Mouse (Mus musculus) liver, embryonic 14.5 days (tissue): Measurements from ENCODE around the gene Pde8b. TPM values are rescaled to one million over a fixed set of nuclear protein-coding genes. Genes with fewer than 3 reads are reported as not detected.

Experiments used
- ATAC-seq: fragments of 200-750 bp; cut with Nextera tagmentation; 2 replicates; pipeline ENCODE4 v1.8.0; 2017; ENCODE audit warnings: moderate number of reproducible peaks, mild to moderate bottlenecking, moderate library complexity; ENCODE audit not compliant: insufficient read depth
- DNase-seq, 3 experiments: peaks; one replicate each; pipeline ENCODE4 v3.0.0-alpha.2; 2012 to 2013; ENCODE audit warnings: low read depth in 3 of 3, low spot score in 3 of 3
- H3K27ac ChIP-seq: fragments of 300-500 bp; sonication (generic); 2 replicates; pipeline ENCODE4 v1.5.1; 2014; ENCODE audit warnings: moderate library complexity, mild to moderate bottlenecking, control low read depth, inconsistent platforms
- H3K27me3 ChIP-seq: fragments of 300-500 bp; sonication (generic); 2 replicates; pipeline ENCODE4 v1.6.1; 2014; ENCODE audit warnings: mild to moderate bottlenecking, low read length, moderate library complexity; ENCODE audit not compliant: control insufficient read depth, insufficient read depth
- H3K36me3 ChIP-seq: fragments of 300-500 bp; sonication (generic); replicated peaks from 2 replicates; pipeline ENCODE4 v1.6.1; 2014; ENCODE audit warnings: low read depth; ENCODE audit not compliant: control insufficient read depth, insufficient read depth
- H3K4me1 ChIP-seq, 2 experiments: fragments of 200-500 bp in 1 of 2; fragments of 300-500 bp in 1 of 2; sonication (generic) in 1 of 2; replicated peaks; 2 replicates each; pipeline ENCODE4 v1.6.1; 2012 to 2014; ENCODE audit warnings: antibody characterized with exemption in 1 of 2, inconsistent platforms in 1 of 2, low read length in 1 of 2; ENCODE audit not compliant: control insufficient read depth in 2 of 2, insufficient read depth in 2 of 2
- H3K4me2 ChIP-seq: fragments of 300-500 bp; sonication (generic); 2 replicates; pipeline ENCODE4 v1.6.1; 2014; ENCODE audit warnings: low read depth, mild to moderate bottlenecking, control low read depth, moderate library complexity
- H3K4me3 ChIP-seq, 2 experiments: fragments of 200-500 bp in 1 of 2; fragments of 300-500 bp in 1 of 2; sonication (generic) in 1 of 2; 2 replicates each; pipeline ENCODE4 v1.5.1; 2012 to 2014; ENCODE audit warnings: low read depth in 2 of 2, low read length in 2 of 2, mild to moderate bottlenecking in 2 of 2, control low read depth in 1 of 2, inconsistent platforms in 1 of 2, moderate library complexity in 1 of 2; ENCODE audit not compliant: insufficient read depth in 1 of 2
- H3K9ac ChIP-seq: fragments of 300-500 bp; sonication (generic); replicated peaks from 2 replicates; pipeline ENCODE4 v1.6.1; 2014; ENCODE audit warnings: mild to moderate bottlenecking, control low read depth, moderate library complexity
- H3K9me3 ChIP-seq: fragments of 300-500 bp; sonication (generic); 2 replicates; pipeline ENCODE4 v1.6.1; 2016; ENCODE audit warnings: low read length, mixed read lengths; ENCODE audit not compliant: control insufficient read depth
- CTCF ChIP-seq: IDR thresholded peaks from 2 replicates; pipeline ENCODE4 v1.5.1; 2016; ENCODE audit warnings: antibody characterized with exemption, low read depth, control low read depth
- EP300 ChIP-seq: IDR thresholded peaks from 2 replicates; pipeline ENCODE4 v1.6.1; 2016; ENCODE audit warnings: antibody characterized with exemption, low read depth
- WGBS: fragments of 180-500 bp; shearing (Covaris S2); extraction: QIAGEN DNeasy Blood & Tissue Kit; methylation state at CpG from one replicate; pipeline ENCODE4 v1.1.7; 2014; ENCODE audit not compliant: insufficient replicate concordance; 5-methylcytosine and 5-hydroxymethylcytosine counted together
- polyA plus RNA-seq, 2 experiments: library from polyadenylated mRNA; depleted of rRNA in 1 of 2; stranded (reverse) in 1 of 2; unstranded in 1 of 2; fragments of >200 nt; fragmentation: Nextera tagmentation in 1 of 2; extraction: Ambion mirVana in 1 of 2; gene quantifications; 2 replicates each; pipeline versions ENCODE4 v1.2.1 to v1.2.3; 2012 to 2014

The Pde8b gene
- polyA plus RNA-seq, 2 experiments = 0.37 to 0.40 TPM

- H3K27ac ChIP-seq = no peak overlapping the region
- no peak overlapping the region for H3K9ac ChIP-seq
- no peaks in the 10 kb centered on the region for H3K27me3 ChIP-seq
- ATAC-seq (no peak), DNase-seq (no peak)
- H3K36me3 ChIP-seq = no peaks in the 10 kb centered on the region
- 57% methylated on average over 2 of the region's 2 CpGs for WGBS
- no peaks in the 10 kb centered on the region for H3K4me1 ChIP-seq
- TF ChIP-seq CTCF (no peak), EP300 (no peak)
- no peak overlapping the region for H3K4me3 ChIP-seq
- H3K9me3 ChIP-seq = no peaks in the 10 kb centered on the region
- H3K4me2 ChIP-seq = no peak overlapping the region
These were observed 69.9 kb downstream of the Pde8b start for GRCm38 (mm10) chr13:95180208-95180607.

GRCm38 (mm10) chr13:95177326-95177725 lies 72.8 kb downstream of the Pde8b start:
- TF ChIP-seq CTCF (no peak), EP300 (no peak)
- ATAC-seq = no peak
- H3K36me3 ChIP-seq = no peaks in the 10 kb centered on the region
- no peak overlapping the region for H3K9ac ChIP-seq
- DNase-seq = no peak
- WGBS = 30% methylated on average over 9 of the region's 9 CpGs
- no peak overlapping the region for H3K4me3 ChIP-seq
- no peak overlapping the region for H3K4me2 ChIP-seq
- H3K9me3 ChIP-seq = no peaks in the 10 kb centered on the region
- H3K27ac ChIP-seq = no peak overlapping the region
- H3K27me3 ChIP-seq = no peaks in the 10 kb centered on the region
- H3K4me1 ChIP-seq = no peaks in the 10 kb centered on the region

GRCm38 (mm10) chr13:95176399-95176798 lies 73.7 kb downstream of the Pde8b start:
- TF ChIP-seq CTCF (no peak), EP300 (no peak)
- Histone ChIP-seq H3K27me3 (no peaks in the 10 kb centered on the region), H3K27ac (no peak overlapping the region), H3K9ac (no peak overlapping the region), H3K4me1 (no peaks in the 10 kb centered on the region), H3K4me2 (no peak overlapping the region), H3K4me3 (no peak overlapping the region), H3K9me3 (no peaks in the 10 kb centered on the region), H3K36me3 (no peaks in the 10 kb centered on the region)
- 64% methylated on average over 5 of the region's 5 CpGs for WGBS
- DNase-seq (no peak), ATAC-seq (no peak)

GRCm38 (mm10) chr13:95174253-95174652 lies 75.9 kb downstream of the Pde8b start:
- no peaks in the 10 kb centered on the region for H3K9me3 ChIP-seq
- H3K9ac ChIP-seq = no peak overlapping the region
- no peak overlapping the region for H3K27ac ChIP-seq
- no peaks in the 10 kb centered on the region for H3K27me3 ChIP-seq
- no peaks in the 10 kb centered on the region for H3K4me1 ChIP-seq
- DNase-seq = no peak
- H3K36me3 ChIP-seq = no peaks in the 10 kb centered on the region
- no peak overlapping the region for H3K4me2 ChIP-seq
- H3K4me3 ChIP-seq = no peak overlapping the region
- TF ChIP-seq CTCF (no peak), EP300 (no peak)
- no peak for ATAC-seq
- 74% methylated on average over 6 of the region's 6 CpGs for WGBS

- Histone ChIP-seq H3K27ac (no peak overlapping the region), H3K27me3 (no peaks in the 10 kb centered on the region), H3K4me1 (no peaks in the 10 kb centered on the region), H3K4me2 (no peak overlapping the region), H3K4me3 (no peak overlapping the region), H3K9ac (no peak overlapping the region), H3K36me3 (no peaks in the 10 kb centered on the region), H3K9me3 (no peaks in the 10 kb centered on the region)
- 55% methylated on average over 4 of the region's 4 CpGs for WGBS
- DNase-seq (no peak), ATAC-seq (no peak)
- TF ChIP-seq CTCF = no peak
- TF ChIP-seq EP300 = no peak
These were observed 77.8 kb downstream of the Pde8b start for GRCm38 (mm10) chr13:95172346-95172745.
